Mouse (Mus musculus) CH12.LX (cell line): ENCODE measurements around the gene Sntn. TPM values are rescaled to one million over a fixed set of nuclear protein-coding genes. Genes with fewer than 3 reads are reported as not detected.

Experiments
- DNase-seq: peaks from one replicate; pipeline ENCODE4 v3.0.0-alpha.2; 2013; ENCODE audit errors: extremely low read depth
- H3K27ac ChIP-seq: 2 replicates; pipeline ENCODE4 v1.5.1; 2012; ENCODE audit warnings: low read depth, mild to moderate bottlenecking, control low read depth, moderate library complexity; ENCODE audit not compliant: insufficient read depth
- H3K27me3 ChIP-seq: replicated peaks from 2 replicates; pipeline ENCODE3; 2012; ENCODE audit warnings: inconsistent platforms
- H3K36me3 ChIP-seq, 2 experiments: replicated peaks in 1 of 2; 2 replicates each; pipeline versions ENCODE3 to v1.6.1; 2012; ENCODE audit warnings: inconsistent platforms in 1 of 2, low read length in 1 of 2, mild to moderate bottlenecking in 1 of 2, mixed read lengths in 1 of 2, moderate library complexity in 1 of 2; ENCODE audit not compliant: control insufficient read depth in 1 of 2, insufficient read depth in 1 of 2
- H3K4me1 ChIP-seq, 2 experiments: 2 replicates each; pipeline ENCODE4 v1.6.1; 2012; ENCODE audit warnings: inconsistent platforms in 1 of 2, moderate library complexity in 1 of 2; ENCODE audit not compliant: insufficient read depth in 2 of 2, control insufficient read depth in 1 of 2
- H3K4me2 ChIP-seq: 2 replicates; pipeline ENCODE4 v1.6.1; 2012; ENCODE audit warnings: low read depth, mild to moderate bottlenecking, control low read depth; ENCODE audit not compliant: poor library complexity, insufficient read depth, severe bottlenecking
- H3K4me3 ChIP-seq, 3 experiments: fragments of 150-350 bp in 1 of 3; sonication (generic) in 1 of 3; replicated peaks in 1 of 3; 2 replicates each; pipeline versions ENCODE3 to v1.5.1; 2011 to 2012; ENCODE audit warnings: low read depth in 2 of 3, low read length in 2 of 3, mild to moderate bottlenecking in 2 of 3, moderate library complexity in 2 of 3, control low read depth in 1 of 3, improper control_type of control experiment in 1 of 3, inconsistent platforms in 1 of 3, mixed read lengths in 1 of 3; ENCODE audit not compliant: poor library complexity in 1 of 3
- H3K79me2 ChIP-seq: replicated peaks from 2 replicates; pipeline ENCODE4 v1.6.1; 2012; ENCODE audit warnings: mild to moderate bottlenecking, moderate library complexity; ENCODE audit not compliant: control insufficient read depth, poor library complexity, insufficient read depth, severe bottlenecking; ENCODE audit errors: extremely low read depth
- H3K9ac ChIP-seq: 2 replicates; pipeline ENCODE4 v1.6.1; 2012; ENCODE audit warnings: low read depth, mild to moderate bottlenecking, control low read depth, moderate library complexity; ENCODE audit not compliant: insufficient read depth
- H3K9me3 ChIP-seq: replicated peaks from 2 replicates; pipeline ENCODE3; 2012; ENCODE audit warnings: low read length, inconsistent platforms, mixed read lengths
- CHD1 ChIP-seq: IDR thresholded peaks from 2 replicates; pipeline ENCODE4 v1.6.1; 2012; ENCODE audit warnings: low read depth, low read length, improper control_type of control experiment, inconsistent platforms
- ELF1 ChIP-seq: IDR thresholded peaks from 2 replicates; pipeline ENCODE4 v1.6.1; 2014; ENCODE audit warnings: low read depth, mild to moderate bottlenecking, inconsistent platforms, low read length, improper control_type of control experiment
- EP300 ChIP-seq: IDR thresholded peaks from 2 replicates; pipeline ENCODE4 v1.6.1; 2011; ENCODE audit warnings: low read length, improper control_type of control experiment
- GABPA ChIP-seq: IDR thresholded peaks from 2 replicates; pipeline ENCODE4 v1.6.1; 2012; ENCODE audit warnings: low read depth, low read length, improper control_type of control experiment, inconsistent platforms; ENCODE audit not compliant: insufficient replicate concordance
- HCFC1 ChIP-seq: IDR thresholded peaks from 2 replicates; pipeline ENCODE4 v1.6.1; 2012; ENCODE audit warnings: low read depth, mild to moderate bottlenecking, inconsistent platforms, low read length, improper control_type of control experiment
- IRF4 ChIP-seq: IDR thresholded peaks from 2 replicates; pipeline ENCODE4 v1.6.1; 2014; ENCODE audit warnings: low read depth, mild to moderate bottlenecking, inconsistent platforms, low read length, improper control_type of control experiment
- JUN ChIP-seq: IDR thresholded peaks from 2 replicates; pipeline ENCODE4 v1.6.1; 2011; ENCODE audit warnings: low read depth, mild to moderate bottlenecking, low read length, improper control_type of control experiment, moderate library complexity; ENCODE audit not compliant: insufficient read depth
- KAT2A ChIP-seq: IDR thresholded peaks from 2 replicates; pipeline ENCODE4 v1.6.1; 2012; ENCODE audit warnings: low read length, improper control_type of control experiment, inconsistent platforms; ENCODE audit not compliant: insufficient replicate concordance
- MAFK ChIP-seq: IDR thresholded peaks from 2 replicates; pipeline ENCODE4 v1.6.1; 2011; ENCODE audit warnings: low read length, improper control_type of control experiment; ENCODE audit not compliant: insufficient replicate concordance
- MAX ChIP-seq: IDR thresholded peaks from 2 replicates; pipeline ENCODE4 v1.6.1; 2011; ENCODE audit warnings: low read length, improper control_type of control experiment
- MEF2A ChIP-seq: IDR thresholded peaks from 2 replicates; pipeline ENCODE4 v1.6.1; 2014; ENCODE audit warnings: low read depth, mild to moderate bottlenecking, inconsistent platforms, low read length, improper control_type of control experiment, borderline replicate concordance
- MXI1 ChIP-seq: IDR thresholded peaks from 2 replicates; pipeline ENCODE4 v1.6.1; 2011; ENCODE audit warnings: mild to moderate bottlenecking, low read depth, low read length, improper control_type of control experiment
- MYC ChIP-seq: IDR thresholded peaks from 2 replicates; pipeline ENCODE4 v1.6.1; 2011; ENCODE audit warnings: low read depth, mild to moderate bottlenecking, improper control_type of control experiment, low read length
- NELFE ChIP-seq: IDR thresholded peaks from 2 replicates; pipeline ENCODE4 v1.6.1; 2011; ENCODE audit warnings: low read depth, low read length, improper control_type of control experiment
- NRF1 ChIP-seq: IDR thresholded peaks from 2 replicates; pipeline ENCODE4 v1.6.1; 2014; ENCODE audit warnings: low read depth, mild to moderate bottlenecking, inconsistent platforms, low read length, improper control_type of control experiment, moderate library complexity
- PAX5 ChIP-seq: IDR thresholded peaks from 2 replicates; pipeline ENCODE4 v1.6.1; 2012; ENCODE audit warnings: low read length, inconsistent platforms, mixed read lengths
- POLR2A ChIP-seq: IDR thresholded peaks from 2 replicates; pipeline ENCODE4 v1.6.1; 2011; ENCODE audit warnings: low read depth, mild to moderate bottlenecking, improper control_type of control experiment, low read length
- POLR2AphosphoS2 ChIP-seq: IDR thresholded peaks from 2 replicates; pipeline ENCODE4 v1.6.1; 2011; ENCODE audit warnings: low read depth, low read length, improper control_type of control experiment
- SMC3 ChIP-seq: IDR thresholded peaks from 2 replicates; pipeline ENCODE4 v1.6.1; 2011; ENCODE audit warnings: low read depth, low read length, improper control_type of control experiment
- TCF12 ChIP-seq: IDR thresholded peaks from 2 replicates; pipeline ENCODE4 v1.6.1; 2014; ENCODE audit warnings: low read depth, mild to moderate bottlenecking, inconsistent platforms, low read length, improper control_type of control experiment
- UBTF ChIP-seq: IDR thresholded peaks from 2 replicates; pipeline ENCODE4 v1.6.1; 2012; ENCODE audit warnings: low read depth, mild to moderate bottlenecking, inconsistent platforms, low read length, improper control_type of control experiment, moderate library complexity
- USF2 ChIP-seq: conservative IDR thresholded peaks from 2 replicates; pipeline ENCODE4 v1.6.1; 2011; ENCODE audit warnings: low read depth, low read length, improper control_type of control experiment
- dilution Hi-C: fragments of 300-500 bp; cut with MboI; formaldehyde crosslinking; loops from 2 replicates; pipeline ENCODE4 v1.14.3; 2020; ENCODE audit warnings: low sequenced_read_pairs; ENCODE audit not compliant: extremely low pct_unique_long_range_greater_than_20kb, extremely low pct_ligation_motif_present
- in situ Hi-C: fragments of 300-500 bp; cut with MboI; formaldehyde crosslinking; loops from 3 replicates; pipeline ENCODE4 v1.14.3; 2019; ENCODE audit warnings: low sequenced_read_pairs, low pct_ligation_motif_present, low pct_unique_long_range_greater_than_20kb, mixed read lengths
- polyA plus RNA-seq: library from polyadenylated mRNA; unstranded; fragments of >175 nt; gene quantifications from 2 replicates; pipeline ENCODE4 v1.2.1, GENCODE M21; 2012; ENCODE audit warnings: low read depth; ENCODE audit not compliant: insufficient read length
- total RNA-seq, 2 experiments: library from RNA; depleted of rRNA; stranded (reverse); fragments of 300-350 nt in 1 of 2; fragments of >200 nt in 1 of 2; gene quantifications; 2 replicates each; pipeline ENCODE4 v1.2.3; 2012 to 2014

Gene Sntn
- total and polyA plus RNA-seq, 3 experiments = not detected

DNA sequence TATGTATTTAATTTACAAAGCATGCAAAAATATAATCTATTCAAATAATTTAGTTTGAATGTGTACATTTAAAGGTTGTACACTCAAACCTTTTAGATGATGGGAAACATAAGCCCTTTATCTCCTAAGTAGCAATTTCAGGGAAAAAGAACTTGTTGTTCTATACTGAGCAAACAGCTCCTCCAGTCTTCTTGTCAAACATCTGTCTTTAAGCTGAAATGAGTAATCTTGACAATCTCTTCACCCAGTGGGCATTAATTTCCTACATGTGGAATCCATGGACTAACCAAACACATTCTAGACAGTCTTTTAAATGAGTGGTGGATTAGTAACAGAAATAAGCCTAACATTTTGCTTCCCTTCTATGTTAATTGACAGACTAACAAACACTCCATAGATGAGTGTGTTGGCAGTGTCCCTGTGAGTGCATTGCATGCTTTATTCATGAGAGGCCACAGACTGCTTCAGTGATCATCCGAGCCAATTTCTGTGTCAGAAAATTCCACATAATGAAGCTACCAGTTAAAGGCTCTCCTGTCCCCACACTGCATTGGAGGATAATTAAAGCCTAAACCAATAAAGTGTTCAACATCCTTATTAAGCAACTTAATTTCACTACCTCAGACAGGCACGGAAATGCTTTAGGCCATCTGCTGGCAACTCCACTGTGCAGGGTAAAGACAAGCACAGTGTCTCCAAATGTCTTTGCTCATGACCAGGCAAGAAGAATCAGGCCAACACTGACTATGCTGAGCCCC lies 19.0 kb upstream of the Sntn start:
- Histone ChIP-seq H3K4me1 (no peaks in the 10 kb centered on the region), H3K27me3 (no peaks in the 10 kb centered on the region), H3K9ac (no peak overlapping the region), H3K27ac (no peak overlapping the region), H3K9me3 (no peaks in the 10 kb centered on the region), H3K36me3 (no peaks in the 10 kb centered on the region), H3K79me2 (no peaks in the 10 kb centered on the region), H3K4me2 (no peak overlapping the region), H3K4me3 (no peak overlapping the region)
- no peak for DNase-seq
- TF ChIP-seq ELF1 (no peak), MAX (no peak), KAT2A (no peak)
- in situ Hi-C loops = no loop called here
- dilution Hi-C loops = no loop called here

DNA sequence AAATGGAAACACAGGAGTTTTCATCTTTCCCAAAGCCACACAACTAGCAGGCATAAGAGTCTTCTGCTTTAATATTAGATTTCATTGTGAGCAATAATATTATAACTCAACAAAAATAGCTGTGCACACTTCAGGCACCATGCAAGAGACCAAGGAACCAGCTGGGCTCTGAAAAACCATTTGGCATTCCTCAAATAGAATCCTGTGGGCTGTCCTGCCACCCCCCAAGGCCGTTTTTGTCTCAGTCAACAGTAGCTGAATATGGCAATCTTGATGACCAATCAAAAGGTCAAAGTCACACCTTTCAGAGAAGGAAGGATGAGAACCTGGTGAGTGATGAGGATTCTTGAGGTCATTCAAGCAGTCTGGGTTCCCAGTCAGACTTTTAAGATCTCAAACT lies 16.0 kb downstream of the Sntn start:
- in situ Hi-C loops = no loop called here
- no peaks in the 10 kb centered on the region for H3K79me2 ChIP-seq
- no peaks in the 10 kb centered on the region for H3K4me1 ChIP-seq
- no peak overlapping the region for H3K4me2 ChIP-seq
- H3K27me3 ChIP-seq = no peaks in the 10 kb centered on the region
- dilution Hi-C loops = no loop called here
- no peaks in the 10 kb centered on the region for H3K9me3 ChIP-seq
- no peak overlapping the region for H3K4me3 ChIP-seq
- no peak for DNase-seq
- no peaks in the 10 kb centered on the region for H3K36me3 ChIP-seq
- H3K9ac ChIP-seq = no peak overlapping the region
- no peak overlapping the region for H3K27ac ChIP-seq
- TF ChIP-seq MXI1 (no peak), IRF4 (no peak), GABPA (no peak)

DNA sequence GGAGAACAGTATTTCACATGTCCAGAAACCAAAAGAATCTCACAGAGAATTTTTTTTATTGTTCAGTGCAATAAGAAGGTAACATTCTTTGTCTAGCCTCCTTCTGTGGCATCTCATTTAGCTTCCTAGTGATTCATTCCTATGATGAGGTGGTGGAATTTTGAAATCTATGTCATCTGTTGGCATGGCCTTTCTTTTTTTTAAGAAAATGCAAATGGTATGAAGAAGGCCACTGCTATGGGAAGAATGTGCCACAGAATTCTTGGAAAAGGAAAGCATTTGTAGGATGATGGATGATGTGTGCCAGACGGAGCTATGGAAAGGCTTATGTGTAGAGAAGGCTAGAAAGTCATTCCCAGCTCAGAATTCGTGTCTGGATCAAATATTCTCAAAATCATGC lies 19.8 kb downstream of the Sntn start:
- in situ Hi-C loops = no loop called here
- H3K79me2 ChIP-seq = no peaks in the 10 kb centered on the region
- TF ChIP-seq USF2 = no peak
- TF ChIP-seq ELF1 = no peak
- no peak for TF ChIP-seq TCF12
- no peak for TF ChIP-seq CHD1
- TF ChIP-seq MYC = no peak
- TF ChIP-seq MAFK = no peak
- no peak for TF ChIP-seq NRF1
- no peak for TF ChIP-seq POLR2AphosphoS2
- TF ChIP-seq MEF2A = no peak
- no peak for TF ChIP-seq KAT2A
- TF ChIP-seq NELFE = no peak
- TF ChIP-seq JUN = no peak
- no peak for TF ChIP-seq EP300
- TF ChIP-seq PAX5 = no peak
- TF ChIP-seq UBTF = no peak
- no peak for TF ChIP-seq HCFC1
- no peak for TF ChIP-seq SMC3
- TF ChIP-seq POLR2A = no peak
- no peak overlapping the region for H3K27ac ChIP-seq
- no peak overlapping the region for H3K4me2 ChIP-seq
- no peaks in the 10 kb centered on the region for H3K4me1 ChIP-seq
- DNase-seq = no peak
- H3K9me3 ChIP-seq = no peaks in the 10 kb centered on the region
- no peak overlapping the region for H3K4me3 ChIP-seq
- dilution Hi-C loops = no loop called here
- H3K27me3 ChIP-seq = no peaks in the 10 kb centered on the region
- no peak overlapping the region for H3K9ac ChIP-seq
- no peaks in the 10 kb centered on the region for H3K36me3 ChIP-seq
